Mouse (Mus musculus) lung, adult 2 months (tissue): ENCODE measurements around the gene Cul5. TPM values are rescaled to one million over a fixed set of nuclear protein-coding genes. Genes with fewer than 3 reads are reported as not detected.

ENCODE experiments used
- DNase-seq: peaks from one replicate; pipeline ENCODE4 v3.0.0; 2022
- H3K4me1 ChIP-seq: fragments of 200-500 bp; 2 replicates; pipeline ENCODE4 v1.6.1; 2011; ENCODE audit warnings: low read length; ENCODE audit not compliant: control insufficient read depth, insufficient read depth
- H3K4me3 ChIP-seq: fragments of 200-500 bp; replicated peaks from 2 replicates; pipeline ENCODE3; 2011; ENCODE audit warnings: low read depth, mild to moderate bottlenecking, control low read depth, low read length; ENCODE audit errors: extremely low read depth
- CTCF ChIP-seq: fragments of 200-500 bp; IDR thresholded peaks from 2 replicates; pipeline ENCODE4 v1.5.1; 2011; ENCODE audit warnings: mild to moderate bottlenecking, low read length, control low read depth; ENCODE audit not compliant: insufficient read depth
- POLR2A ChIP-seq: fragments of 200-500 bp; IDR thresholded peaks from 2 replicates; pipeline ENCODE4 v1.6.1; 2011; ENCODE audit warnings: low read depth, mild to moderate bottlenecking, control low read depth, low read length, borderline replicate concordance; ENCODE audit errors: extremely low read depth
- WGBS: fragments of 180-500 bp; shearing (Covaris S2); methylation state at CpG from one replicate; pipeline ENCODE4 v1.1.7; 2018; 5-methylcytosine and 5-hydroxymethylcytosine counted together
- polyA plus RNA-seq: library from polyadenylated mRNA; depleted of rRNA; stranded (reverse); fragments of >200 nt; gene quantifications from 2 replicates; pipeline ENCODE4 v1.2.3, GENCODE M21; 2012

Cul5 gene
- polyA plus RNA-seq, 1 experiment = 4.5 TPM

DNA sequence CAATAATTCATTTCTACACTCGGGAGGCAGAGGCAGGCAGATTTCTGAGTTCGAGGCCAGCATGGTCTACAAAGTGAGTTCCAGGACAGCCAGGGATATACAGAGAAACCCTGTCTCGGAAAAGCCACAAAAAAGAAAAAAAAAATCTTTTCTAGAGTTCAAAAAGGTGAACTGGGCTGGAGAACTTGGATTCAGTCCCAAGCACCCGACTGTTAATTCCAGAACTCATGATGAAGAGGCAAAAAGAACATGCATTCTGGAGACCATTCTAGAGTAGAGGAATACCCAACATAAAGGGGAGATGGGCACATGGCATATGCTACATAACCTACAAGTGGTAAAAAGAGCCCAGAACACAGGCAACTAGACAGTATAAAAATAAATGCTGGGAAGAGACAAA is 62.0 kb downstream of the Cul5 start:
- 80% methylated on average over 4 of the region's 4 CpGs for WGBS
- Histone ChIP-seq H3K4me1 (peaks cover 4% of the 10 kb centered on the region; the same call in 1 of the 2 replicates), H3K4me3 (no peak overlapping the region)
- no peak for DNase-seq
- TF ChIP-seq POLR2A (no peak), CTCF (no peak)

DNA sequence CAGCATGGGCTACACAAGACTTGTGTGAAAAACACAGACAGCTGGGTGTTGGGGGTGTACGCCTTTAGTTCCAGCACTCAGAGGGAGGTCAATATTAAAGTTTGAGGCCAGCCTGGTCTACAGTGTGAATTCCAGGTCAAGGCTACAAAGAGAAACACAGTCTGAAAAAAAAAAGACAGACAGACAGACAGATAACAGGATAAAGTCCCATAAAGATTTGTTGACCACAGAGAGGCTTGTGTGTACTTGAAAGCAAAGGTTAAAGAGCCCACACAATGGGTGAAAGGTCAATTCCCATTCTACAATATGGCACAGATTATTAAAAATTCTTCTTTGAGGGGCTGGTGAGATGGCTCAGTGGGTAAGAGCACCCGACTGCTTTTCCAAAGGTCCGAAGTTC is 62.6 kb downstream of the Cul5 start:
- peaks cover 4% of the 10 kb centered on the region; the same call in 1 of the 2 replicates for H3K4me1 ChIP-seq
- no peak for DNase-seq
- TF ChIP-seq POLR2A (no peak), CTCF (no peak)
- H3K4me3 ChIP-seq = no peak overlapping the region
- 88% methylated on average over 3 of the region's 3 CpGs for WGBS

GRCm38 (mm10) chr9:53604954-53605353 is 64.9 kb downstream of the Cul5 start:
- DNase-seq = no peak

GRCm38 (mm10) chr9:53603849-53604248 is 66.0 kb downstream of the Cul5 start:
- no peak for DNase-seq
- Histone ChIP-seq H3K4me3 (no peak overlapping the region), H3K4me1 (peaks cover 4% of the 10 kb centered on the region; the same call in 1 of the 2 replicates)
- WGBS = 71% methylated on average over 3 of the region's 3 CpGs
- TF ChIP-seq POLR2A (no peak), CTCF (no peak)

More at GRCm38 (mm10) chr9:53604954-53605353, 64.9 kb downstream of the Cul5 start:
- no peak overlapping the region for H3K4me3 ChIP-seq
- WGBS = 91% methylated on average over 5 of the region's 5 CpGs
- peaks cover 4% of the 10 kb centered on the region; the same call in 1 of the 2 replicates for H3K4me1 ChIP-seq
- no peak for TF ChIP-seq POLR2A

DNA sequence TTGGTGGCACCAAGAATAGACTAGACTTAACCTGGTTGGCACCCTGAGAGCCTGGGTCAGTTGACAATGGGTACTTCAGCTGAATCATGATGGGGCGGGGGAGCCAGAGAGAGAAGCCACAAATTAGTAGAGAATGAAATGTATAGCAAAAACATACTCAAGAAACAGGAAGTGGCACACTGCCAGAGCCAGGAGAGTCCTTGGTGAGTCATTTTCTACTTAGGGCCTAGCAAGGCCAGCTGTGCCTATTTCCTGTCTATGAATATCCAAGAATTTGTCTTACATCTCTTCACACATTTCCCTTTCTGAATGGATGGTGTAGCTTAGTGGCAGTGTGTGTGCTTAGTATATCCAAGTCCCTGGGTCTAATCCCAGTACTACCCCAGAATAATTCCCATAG is 66.4 kb downstream of the Cul5 start:
- Histone ChIP-seq H3K4me1 (peaks cover 4% of the 10 kb centered on the region; the same call in 1 of the 2 replicates), H3K4me3 (no peak overlapping the region)
- no peak for TF ChIP-seq POLR2A
- TF ChIP-seq CTCF = no peak
- DNase-seq = peak; percentile 19
- WGBS = 41% methylated on average over 1 of the region's 1 CpGs

GRCm38 (mm10) chr9:53601541-53601940 is 68.3 kb downstream of the Cul5 start:
- no peak overlapping the region for H3K4me3 ChIP-seq
- H3K4me1 ChIP-seq = peaks cover 4% of the 10 kb centered on the region; the same call in 1 of the 2 replicates
- TF ChIP-seq CTCF = no peak
- TF ChIP-seq POLR2A = no peak
- DNase-seq = no peak
- whole genome bisulfite sequencing = 85% methylated on average over 2 of the region's 2 CpGs

GRCm38 (mm10) chr9:53598631-53599030 is 71.2 kb downstream of the Cul5 start:
- H3K4me1 ChIP-seq = peaks cover 1% of the 10 kb centered on the region; the same call in 1 of the 2 replicates
- H3K4me3 ChIP-seq = no peak overlapping the region
- TF ChIP-seq CTCF (no peak), POLR2A (no peak)
- no peak for DNase-seq
- WGBS = 72% methylated on average over 6 of the region's 6 CpGs

- Histone ChIP-seq H3K4me1 (no peaks in the 10 kb centered on the region), H3K4me3 (no peak overlapping the region)
- TF ChIP-seq CTCF = no peak
- no peak for TF ChIP-seq POLR2A
- DNase-seq = no peak
- 88% methylated on average over 4 of the region's 4 CpGs for WGBS
Observed at GRCm38 (mm10) chr9:53596971-53597600, 72.7 kb downstream of the Cul5 start.

- peak; percentile 77 for DNase-seq
- Histone ChIP-seq H3K4me3 (no peak overlapping the region), H3K4me1 (no peaks in the 10 kb centered on the region)
- TF ChIP-seq CTCF = peak; percentile 85
- no peak for TF ChIP-seq POLR2A
- whole genome bisulfite sequencing = 5% methylated on average over 3 of the region's 3 CpGs
Observed at GRCm38 (mm10) chr9:53594764-53595163, 75.0 kb downstream of the Cul5 start.

GRCm38 (mm10) chr9:53581870-53582269 is 87.9 kb downstream of the Cul5 start:
- H3K4me3 ChIP-seq = no peak overlapping the region
- DNase-seq = no peak
- WGBS = 87% methylated on average over 4 of the region's 4 CpGs
- TF ChIP-seq CTCF (no peak), POLR2A (no peak)
- no peaks in the 10 kb centered on the region for H3K4me1 ChIP-seq

GRCm38 (mm10) chr9:53575721-53576120 is 94.1 kb downstream of the Cul5 start:
- TF ChIP-seq CTCF = no peak
- Histone ChIP-seq H3K4me1 (no peaks in the 10 kb centered on the region), H3K4me3 (no peak overlapping the region)
- DNase-seq = no peak
- WGBS = 78% methylated on average over 5 of the region's 5 CpGs
